Mouse (Mus musculus) WW6 (cell line): ENCODE measurements around the gene Ksr1.

ENCODE experiments used
- DNase-seq: peaks from one replicate; pipeline ENCODE4 v3.0.0-alpha.2; 2013; ENCODE audit warnings: low read depth, low spot score

Ksr1 gene

DNA sequence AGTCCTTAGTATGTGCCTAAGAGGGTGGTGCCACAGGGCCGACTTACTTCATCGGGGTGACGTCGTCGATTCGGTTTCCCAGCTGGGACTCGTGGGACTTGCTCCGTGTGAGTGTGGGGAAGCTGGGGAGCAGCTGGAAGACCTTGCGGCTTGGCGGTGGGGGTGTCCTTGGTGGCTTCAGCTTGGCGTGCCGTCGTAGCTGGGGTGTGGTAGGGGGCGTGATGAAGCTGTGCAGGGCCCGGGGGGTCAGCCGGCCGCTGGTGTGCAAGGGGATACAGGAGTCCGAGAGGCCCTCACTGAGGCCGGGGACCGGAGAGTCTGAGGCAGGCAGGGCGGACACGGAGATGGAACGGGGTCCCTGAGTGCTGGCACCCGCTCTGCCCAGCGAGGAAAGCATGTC lies 101.4 kb downstream of the Ksr1 start:
- no peak for DNase-seq

DNA sequence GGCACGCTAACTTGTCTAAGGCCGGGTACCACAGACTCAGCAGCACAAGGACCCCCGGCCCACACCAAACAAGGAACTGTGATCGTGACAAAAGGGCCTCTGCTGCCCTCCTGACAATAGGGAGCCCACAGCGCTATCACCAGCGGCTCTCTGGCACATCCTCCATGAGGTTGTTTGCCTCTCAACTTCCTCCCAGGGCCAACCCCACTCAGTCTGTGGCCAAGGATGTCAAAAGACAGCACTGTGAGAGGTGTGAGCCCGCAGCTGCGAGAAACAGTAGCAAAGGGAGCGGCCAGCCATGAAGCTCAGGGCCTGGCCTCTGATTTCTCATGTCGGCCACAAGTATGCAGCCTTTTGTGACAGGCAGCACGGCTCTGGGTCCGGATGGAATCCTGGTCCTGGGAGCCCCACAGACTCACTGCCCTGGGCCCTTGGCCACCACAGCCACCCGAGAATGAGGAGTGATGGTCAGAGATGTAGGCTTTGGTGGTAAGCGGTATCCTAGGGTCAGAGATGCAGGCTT lies 104.2 kb downstream of the Ksr1 start:
- no peak for DNase-seq

DNA sequence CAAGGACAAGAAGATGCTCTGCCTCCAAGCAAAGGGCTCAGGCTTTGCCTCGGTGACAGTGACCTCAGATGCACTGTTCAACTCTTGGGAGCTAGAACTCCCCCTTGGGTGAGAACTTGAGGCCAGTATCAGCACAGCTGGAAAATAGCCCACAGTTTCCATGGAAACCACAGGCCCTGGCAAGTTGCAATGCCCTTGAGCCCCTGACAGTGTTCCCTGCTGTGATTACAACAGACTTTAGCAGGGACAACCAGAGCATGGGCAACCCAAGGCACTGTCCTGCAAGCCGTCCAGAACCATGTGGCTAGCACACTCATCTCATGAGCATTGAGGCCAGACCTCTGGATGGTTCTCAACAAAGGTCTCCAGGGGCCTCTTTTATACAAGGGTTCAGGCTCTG lies 106.7 kb downstream of the Ksr1 start:
- DNase-seq, result no peak

DNA sequence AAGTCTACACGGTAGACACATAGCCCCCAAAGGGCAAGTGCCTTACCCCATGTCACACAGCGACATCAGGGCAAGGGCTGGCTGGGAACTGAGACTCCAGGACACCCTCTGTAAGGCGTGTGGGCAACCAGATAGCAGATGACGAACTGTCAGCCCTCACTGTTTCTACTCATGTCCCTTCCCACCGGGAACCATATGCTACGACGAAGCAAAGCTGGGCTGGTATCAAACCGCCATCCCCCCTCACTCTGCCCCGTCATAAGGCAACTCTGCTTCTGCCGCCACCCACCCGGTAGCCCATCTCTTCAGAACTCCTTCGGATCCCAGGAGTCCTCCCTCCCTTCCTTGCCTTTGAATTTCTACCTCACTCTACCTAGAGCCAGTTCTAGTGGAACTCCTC lies 108.7 kb downstream of the Ksr1 start:
- DNase-seq, result no peak

DNA sequence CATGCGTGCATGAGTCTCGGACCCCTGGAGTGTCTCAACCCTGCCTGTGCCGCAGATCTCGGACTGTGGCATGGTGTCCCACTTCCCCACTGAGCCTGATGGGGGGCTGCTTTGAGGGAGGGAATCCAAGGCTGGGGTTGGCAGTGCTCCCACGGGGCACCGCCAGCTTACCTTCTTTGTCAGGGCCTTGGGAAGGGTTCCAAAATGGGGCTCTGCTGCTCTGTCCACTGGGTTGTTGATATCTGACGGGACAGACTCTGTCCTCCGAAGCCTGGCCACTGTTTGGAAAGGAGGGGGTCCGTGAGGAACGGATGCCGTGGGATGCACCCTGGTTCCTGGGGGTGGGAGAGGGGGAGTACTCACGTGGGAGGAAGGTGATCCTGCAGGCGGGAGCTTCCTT lies 109.9 kb downstream of the Ksr1 start:
- DNase-seq, result no peak

DNA sequence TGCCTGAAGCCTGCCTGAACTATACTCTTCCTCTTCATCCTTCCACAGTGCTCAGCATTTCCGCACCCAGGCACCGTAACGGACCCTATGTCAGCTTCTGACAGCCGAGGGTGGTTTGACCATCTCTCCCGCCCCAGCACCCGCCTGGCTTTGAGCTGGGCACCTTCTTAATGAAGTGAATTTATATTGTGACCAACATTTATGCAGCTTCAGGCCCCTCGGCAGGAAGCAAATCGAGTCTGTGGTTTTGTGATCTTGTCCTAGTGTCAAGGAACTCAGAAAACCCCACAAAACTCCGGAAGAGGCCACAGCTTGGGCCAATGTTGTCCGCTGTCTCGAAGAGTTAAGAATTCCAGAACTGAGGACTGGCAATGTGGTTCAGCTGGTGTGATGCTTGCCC lies 112.6 kb downstream of the Ksr1 start:
- DNase-seq, result no peak

DNA sequence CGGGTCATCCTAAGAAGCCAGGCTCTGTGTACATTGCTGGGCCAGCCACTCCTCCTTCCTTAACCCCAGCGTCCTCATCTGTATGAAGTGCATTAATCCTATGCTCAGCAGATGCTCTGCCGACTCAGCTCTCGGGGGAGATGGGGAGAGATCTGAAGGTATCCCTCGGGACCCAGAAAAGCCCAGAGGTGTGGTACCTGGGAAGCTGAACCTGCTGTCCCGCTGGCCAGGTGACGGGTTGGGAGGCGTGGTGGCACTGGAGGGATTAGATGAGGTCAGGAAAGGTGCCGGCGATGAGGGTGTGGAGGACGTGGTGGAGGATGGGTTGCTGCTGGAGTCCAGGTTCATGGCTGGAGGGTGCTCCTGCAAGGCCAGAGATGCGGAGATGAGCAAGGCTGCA lies 113.2 kb downstream of the Ksr1 start:
- DNase-seq, result no peak

DNA sequence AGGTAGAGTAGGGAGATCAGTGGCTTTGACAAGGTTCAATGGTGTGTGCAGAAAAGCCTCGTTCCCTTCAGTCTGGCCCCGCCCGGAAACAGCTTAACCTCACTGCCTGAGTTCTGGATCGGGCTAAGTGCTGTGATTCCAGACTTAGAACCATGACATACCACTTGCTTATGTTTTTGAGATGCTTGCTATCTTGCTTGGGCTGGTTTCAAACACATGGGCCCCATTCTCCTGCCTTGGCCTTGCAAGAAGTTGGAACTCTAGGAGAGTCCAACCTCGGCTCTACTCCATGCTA lies 114.8 kb downstream of the Ksr1 start:
- no peak for DNase-seq

DNA sequence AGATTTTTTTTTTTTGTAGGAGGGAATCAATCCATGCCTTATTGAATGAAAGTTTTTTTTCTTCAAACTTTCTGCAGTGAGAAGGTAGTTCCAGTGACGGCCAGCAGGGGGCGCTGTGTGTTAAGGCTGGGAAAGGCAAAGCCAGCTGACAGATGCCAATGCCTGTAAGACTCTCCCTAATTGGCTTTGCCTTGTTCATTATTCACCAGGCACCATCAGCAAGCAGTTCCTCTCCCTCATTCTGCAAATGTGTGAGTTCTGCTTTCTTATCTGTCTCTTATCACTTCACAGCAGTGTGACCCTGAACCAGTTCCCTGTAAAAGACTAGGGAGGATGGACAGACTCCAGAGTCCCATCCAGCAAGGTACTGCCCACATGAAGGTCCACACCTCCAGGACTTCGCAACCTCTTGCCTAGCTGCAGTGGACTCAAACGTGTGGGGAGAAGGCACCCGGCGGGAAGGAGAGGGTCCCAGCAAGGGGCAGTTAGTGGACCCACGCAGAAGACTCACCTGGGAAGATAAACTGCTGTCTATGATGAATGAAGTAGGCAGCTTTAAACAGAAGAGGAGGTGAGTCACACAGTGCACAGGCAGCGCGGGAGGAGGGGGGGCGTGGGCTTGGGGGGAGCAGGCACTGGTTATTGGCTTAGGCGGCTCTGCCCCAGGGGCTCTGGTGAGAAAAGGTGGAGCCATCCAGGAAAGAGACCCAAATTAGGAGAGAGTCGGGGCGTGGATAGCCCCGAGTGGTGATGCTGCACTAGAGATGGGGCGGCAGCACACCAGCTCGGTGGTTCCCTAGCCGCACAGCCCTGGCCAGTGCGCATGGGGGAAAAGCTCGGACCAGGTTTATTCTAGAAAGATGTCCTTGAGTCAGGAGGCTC lies 115.4 kb downstream of the Ksr1 start:
- DNase-seq, result no peak

DNA sequence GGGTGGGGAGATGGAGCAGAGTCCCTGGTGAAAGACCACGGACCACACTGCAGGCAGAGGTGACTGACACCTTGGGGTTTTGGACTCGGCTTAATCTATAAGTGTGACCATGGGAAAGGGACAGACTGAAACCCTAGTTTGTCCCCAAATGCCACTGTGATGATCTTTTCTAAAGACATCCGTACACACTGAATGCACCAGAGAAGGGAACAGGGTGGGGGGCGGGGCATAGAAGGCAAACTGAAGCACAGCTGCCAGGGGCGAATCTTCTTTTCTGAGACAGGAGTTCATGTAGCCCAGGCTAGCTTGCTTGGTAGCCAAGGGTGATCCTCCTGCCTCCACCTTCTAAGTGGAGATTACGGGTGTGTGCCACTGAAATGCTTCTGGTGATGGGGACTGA lies 122.5 kb downstream of the Ksr1 start:
- DNase-seq, result no peak

DNA sequence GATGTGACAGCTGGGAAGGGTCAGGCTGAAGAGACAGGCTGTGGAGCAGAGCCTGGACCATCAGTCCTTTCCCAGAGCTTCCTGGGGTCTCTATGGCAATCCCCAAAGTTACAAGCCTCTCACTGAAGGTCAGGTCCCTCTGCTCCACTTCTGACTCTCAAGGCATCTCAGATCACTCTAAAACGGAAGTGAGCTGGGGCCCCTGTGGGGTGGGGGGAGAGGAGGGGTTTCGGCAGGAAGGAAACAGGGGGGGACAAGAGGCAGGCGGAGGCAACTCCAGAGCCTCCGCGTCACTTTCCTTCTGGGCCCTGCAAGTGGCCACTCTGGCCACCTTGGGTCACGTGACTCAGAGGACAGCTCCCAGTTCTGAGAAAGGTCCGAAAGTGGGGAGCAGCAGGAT lies 122.9 kb downstream of the Ksr1 start:
- no peak for DNase-seq

DNA sequence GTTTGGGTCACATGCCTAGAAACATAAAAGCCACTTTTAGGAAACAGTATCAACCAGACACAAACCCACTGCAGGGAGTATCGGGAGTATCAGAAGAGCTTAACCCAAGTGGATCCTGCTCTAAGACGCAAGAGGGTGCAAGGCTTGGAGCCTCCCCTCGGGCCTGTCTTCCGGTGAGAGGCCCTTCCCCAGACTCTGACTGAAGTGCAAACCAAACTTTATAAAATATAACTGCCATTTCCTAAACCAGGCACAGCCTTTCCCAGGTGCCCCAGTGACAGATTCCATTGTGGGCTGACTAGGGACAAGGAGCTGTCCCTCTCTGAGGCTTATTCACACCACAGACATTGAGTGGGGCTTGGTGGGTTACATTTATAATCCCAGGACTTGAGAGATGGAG lies 123.4 kb downstream of the Ksr1 start:
- no peak for DNase-seq

DNA sequence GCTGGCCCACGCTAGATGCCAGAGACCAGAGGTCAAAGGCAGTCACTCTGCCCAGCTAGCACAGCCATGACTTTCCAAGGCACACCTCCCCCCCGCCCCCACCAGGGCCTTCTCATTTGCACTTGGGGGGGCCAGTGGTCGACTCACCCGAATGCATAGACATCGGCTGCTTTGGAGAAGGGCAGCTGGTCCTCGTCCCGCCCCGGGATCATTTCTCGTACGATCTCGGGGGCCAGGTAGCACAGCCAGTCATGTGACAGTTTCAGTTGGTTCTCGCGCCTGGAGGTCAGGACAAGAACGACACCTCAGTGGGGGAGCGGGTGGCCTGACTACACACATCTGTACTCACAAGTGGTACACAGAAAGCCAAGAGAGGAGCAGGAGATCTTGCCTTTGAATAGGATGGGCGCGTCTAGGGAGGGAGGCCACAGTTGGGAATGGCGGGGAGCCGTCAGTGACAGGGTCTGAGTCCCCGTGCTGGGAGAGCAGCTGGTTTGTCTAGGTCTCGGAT lies 125.6 kb downstream of the Ksr1 start:
- DNase-seq, result no peak

DNA sequence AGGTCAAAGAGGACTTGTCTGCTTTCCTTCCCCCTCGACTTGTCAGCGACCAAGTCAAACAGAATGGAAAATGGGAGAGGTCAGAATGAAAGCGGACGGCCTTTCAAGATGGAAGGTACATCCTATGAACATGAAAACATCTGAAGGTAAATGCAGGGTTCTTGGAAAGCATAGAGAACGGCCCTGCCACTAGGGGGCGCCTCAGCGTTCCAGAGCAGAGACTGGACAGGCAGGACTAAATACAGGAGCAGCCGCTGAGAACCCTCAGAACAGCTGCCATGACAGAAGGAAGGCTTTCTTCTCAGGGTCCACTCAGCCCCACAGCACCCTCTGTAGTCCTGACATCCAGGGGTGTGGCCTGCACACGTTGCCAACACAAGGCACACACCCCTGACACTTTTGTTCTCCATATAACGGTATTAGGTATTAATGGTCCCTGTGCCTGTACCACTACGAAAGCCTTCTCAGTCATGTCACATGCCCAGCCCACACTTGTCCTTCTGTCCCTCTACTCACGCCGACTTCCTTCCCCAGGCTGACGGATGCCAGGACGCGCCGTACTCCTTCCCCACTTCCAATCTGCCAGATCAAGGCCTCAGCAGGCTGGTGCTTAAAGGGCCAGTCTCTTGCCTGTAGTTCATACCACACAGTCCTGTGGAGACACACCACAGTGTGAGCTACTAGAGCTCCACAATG lies 126.2 kb downstream of the Ksr1 start:
- no peak for DNase-seq

DNA sequence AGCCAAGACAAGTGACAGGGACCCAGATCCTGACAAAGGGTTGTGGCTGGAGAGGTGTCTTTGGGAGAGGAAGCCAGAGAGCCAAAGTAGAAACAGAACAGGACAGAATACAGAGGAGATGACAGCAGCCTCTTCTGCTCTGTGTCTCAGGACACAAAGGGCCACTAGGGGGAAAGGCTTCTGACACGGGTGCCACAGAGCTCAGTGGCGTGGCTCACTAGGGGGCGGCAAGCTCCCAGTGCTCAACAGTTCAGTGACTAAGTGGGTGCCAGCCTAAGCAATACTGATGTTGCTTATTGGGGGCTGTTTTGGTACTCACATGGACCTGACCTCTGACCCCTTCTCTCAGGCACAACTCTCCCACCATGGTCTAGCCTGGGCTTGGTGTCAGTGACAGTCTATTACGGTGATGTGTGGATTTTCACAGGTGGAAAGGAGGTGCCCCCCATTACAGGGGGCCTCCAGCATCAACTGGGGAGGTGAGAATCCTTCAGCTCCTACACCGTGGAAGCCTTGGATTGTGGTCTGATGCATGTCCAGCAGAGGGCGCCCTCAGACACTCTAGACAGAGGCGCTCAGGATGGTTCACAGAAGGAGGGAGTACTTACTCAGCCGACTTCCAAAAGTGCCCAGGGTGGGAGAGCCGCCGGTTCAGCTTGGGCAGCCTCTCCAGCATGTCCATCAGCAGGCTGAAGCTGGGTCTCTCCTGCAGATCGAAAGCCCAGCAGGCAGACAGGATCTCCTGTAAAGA lies 127.1 kb downstream of the Ksr1 start:
- no peak for DNase-seq

DNA sequence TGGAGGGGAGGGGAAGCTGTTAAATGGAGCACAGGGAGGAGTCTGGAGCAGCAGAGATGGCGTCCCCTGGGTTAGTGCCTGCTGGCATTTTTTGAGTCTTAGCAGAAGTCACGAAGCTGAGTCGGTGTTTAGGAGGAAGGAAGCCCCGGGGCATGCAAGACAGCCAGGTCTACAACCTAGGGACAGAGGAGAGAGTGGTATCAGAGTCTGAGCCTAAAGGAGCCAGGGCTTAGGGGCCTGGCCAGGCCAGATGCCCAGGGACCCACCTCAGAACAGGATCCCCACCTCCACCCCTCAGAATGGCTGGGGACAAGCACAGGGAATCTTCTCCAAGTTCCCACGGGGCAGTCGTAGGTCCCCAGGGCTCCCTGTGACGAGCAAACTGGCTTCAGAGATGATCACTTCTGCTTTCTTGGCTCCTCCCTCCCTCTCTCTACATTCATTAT lies 129.0 kb downstream of the Ksr1 start:
- no peak for DNase-seq

DNA sequence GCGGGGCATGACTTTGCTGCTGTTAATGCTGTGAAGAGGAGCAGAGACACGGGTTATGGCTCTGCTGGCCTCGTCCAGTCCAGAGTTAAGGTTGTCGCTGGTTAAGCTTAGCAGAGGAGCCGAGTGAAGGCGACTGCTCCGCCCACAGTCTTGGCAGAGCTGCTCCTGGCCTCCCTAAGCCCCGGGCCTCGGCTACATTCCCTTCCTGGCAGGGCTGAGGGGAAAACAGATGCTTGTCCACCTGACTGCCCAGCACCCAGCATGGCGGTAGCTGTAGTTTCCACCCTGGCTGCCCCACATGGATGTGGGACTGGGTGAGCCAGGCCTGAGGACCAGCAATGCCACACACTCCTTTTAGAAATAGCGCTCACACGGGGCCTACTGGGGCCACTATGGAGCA lies 130.0 kb downstream of the Ksr1 start:
- no peak for DNase-seq

DNA sequence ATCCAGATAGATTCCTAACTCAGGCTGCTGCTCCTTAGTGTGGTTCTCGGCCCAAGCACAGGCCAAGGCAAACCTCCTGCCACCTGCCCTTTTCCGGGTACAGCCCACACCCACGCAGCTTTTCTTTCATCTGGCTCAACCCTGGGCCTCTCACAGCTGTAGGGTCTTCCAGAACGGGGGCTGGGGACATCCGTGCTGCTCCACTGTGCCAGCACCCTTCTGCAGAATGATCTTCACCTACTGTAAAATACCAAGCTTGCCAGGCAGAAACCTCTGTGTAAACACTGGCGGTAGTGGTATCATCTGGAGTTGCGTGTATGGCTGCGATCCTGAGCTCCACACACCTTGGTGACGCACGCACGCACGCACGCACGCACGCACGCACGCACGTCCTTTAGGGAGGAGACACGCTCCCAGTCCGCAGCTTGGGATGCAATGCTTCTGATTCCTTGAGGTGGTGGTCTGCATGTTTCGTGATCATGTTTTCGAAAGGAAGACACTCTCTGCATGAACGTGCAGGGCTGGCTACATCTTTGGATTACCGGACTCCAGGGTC lies 130.5 kb downstream of the Ksr1 start:
- DNase-seq, result no peak

DNA sequence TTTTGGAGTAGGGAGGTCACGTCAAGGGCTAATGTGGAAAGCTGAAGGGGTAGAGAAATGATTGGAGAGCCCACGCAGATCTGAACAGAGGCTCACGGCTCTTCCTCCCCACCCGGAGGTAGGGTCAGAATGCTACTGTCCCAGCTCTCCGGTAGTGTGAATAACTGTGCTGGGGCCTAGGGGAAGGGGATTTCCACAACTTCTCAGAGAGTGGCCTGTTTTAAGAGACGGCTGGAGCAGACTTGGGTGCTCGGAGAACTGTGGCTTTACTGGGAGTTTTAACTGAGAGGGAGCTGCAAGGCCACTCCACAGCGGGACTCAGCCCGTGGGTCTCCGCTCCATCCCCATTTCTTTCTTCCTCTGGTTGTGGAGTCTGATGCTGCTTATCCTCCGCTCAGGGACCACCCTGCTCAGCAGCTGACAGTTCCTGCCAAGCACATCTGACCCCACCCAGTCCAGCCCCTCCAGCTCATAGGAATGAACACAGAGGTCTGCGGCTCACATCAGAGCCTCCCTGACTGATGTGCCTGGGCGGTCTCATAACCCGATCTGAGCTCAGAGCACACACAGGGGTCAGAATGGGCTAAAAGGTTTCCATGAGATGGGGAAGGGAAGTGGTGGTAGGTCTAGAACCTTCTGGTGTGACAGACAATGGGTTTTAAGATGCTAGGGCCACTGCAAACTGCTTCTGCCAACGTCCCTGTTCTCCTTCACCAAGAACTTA lies 131.4 kb downstream of the Ksr1 start:
- DNase-seq, result no peak

DNA sequence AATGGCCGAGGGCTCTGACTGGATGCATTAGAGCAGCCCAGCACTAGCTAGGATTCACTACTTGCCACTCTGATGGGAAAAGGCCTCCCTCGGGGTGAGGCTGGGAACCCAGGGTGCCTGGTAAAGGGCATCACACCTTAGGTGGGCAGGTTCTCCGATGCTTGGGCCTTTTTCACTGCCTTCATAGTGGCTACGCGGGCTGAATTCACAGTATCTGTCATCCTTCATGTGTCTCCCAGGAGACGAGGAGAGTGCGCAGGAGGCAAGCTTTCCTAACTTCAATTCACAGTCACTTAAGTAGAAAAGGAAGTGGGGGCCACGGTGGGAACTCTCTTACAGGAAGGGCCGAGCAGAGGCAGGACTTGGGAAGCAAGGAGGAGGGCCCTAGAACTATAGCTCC lies 132.4 kb downstream of the Ksr1 start:
- no peak for DNase-seq

DNA sequence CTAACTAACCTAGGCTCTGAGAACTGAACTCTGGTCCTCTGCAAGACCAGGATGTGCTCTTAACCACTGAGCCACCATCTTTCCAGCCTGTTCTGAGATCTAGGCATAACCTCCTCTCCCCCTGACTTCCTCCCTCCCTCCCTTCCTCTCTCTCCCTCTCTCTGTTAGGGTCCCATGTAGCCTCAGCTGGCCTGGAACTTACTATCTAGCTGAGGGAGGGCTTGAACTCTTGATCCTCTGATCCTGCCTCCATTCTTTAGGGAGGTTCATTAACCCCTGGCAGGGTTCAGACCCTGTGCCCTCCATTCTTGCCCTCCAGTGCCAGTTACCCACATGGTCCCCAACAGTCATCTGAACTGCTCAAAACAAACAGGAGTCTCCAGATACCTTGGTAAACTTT lies 133.2 kb downstream of the Ksr1 start:
- DNase-seq, result no peak
